Mouse (Mus musculus) midbrain, postnatal 0 days (tissue): ENCODE measurements around the gene Otoa. TPM values are rescaled to one million over a fixed set of nuclear protein-coding genes. Genes with fewer than 3 reads are reported as not detected.
A peak's percentile ranks its signal among the peaks of the same experiment; 100 is the strongest.

ENCODE experiments used
- ATAC-seq: fragments of 200-750 bp; cut with Nextera tagmentation; 2 replicates; pipeline ENCODE4 v1.8.0; 2017; ENCODE audit warnings: moderate number of reproducible peaks, mild to moderate bottlenecking, moderate TSS enrichment, moderate library complexity; ENCODE audit not compliant: low FRiP score
- DNase-seq: peaks from one replicate; pipeline ENCODE4 v3.0.0-alpha.2; 2015; ENCODE audit warnings: low spot score
- H3K27ac ChIP-seq: fragments of 300-500 bp; sonication (generic); 2 replicates; pipeline ENCODE4 v1.5.1; 2014; ENCODE audit warnings: low read depth, mild to moderate bottlenecking, low read length, mixed read lengths
- H3K27me3 ChIP-seq: fragments of 300-500 bp; sonication (generic); 2 replicates; pipeline ENCODE4 v1.6.1; 2014; ENCODE audit warnings: low read length, control low read depth, mixed read lengths; ENCODE audit not compliant: insufficient read depth
- H3K36me3 ChIP-seq: fragments of 300-500 bp; sonication (generic); 2 replicates; pipeline ENCODE4 v1.6.1; 2014; ENCODE audit warnings: low read length, control low read depth, mixed read lengths; ENCODE audit not compliant: insufficient read depth
- H3K4me1 ChIP-seq: fragments of 300-500 bp; sonication (generic); 2 replicates; pipeline ENCODE4 v1.6.1; 2014; ENCODE audit warnings: mild to moderate bottlenecking, control low read depth, antibody characterized with exemption, low read length, mixed read lengths; ENCODE audit not compliant: insufficient read depth
- H3K4me2 ChIP-seq: fragments of 300-500 bp; sonication (generic); 2 replicates; pipeline ENCODE4 v1.6.1; 2014; ENCODE audit warnings: low read depth, mild to moderate bottlenecking, low read length, mixed read lengths; ENCODE audit not compliant: poor library complexity, severe bottlenecking
- H3K4me3 ChIP-seq: fragments of 300-500 bp; sonication (generic); 2 replicates; pipeline ENCODE4 v1.5.1; 2014; ENCODE audit warnings: low read depth, mild to moderate bottlenecking, low read length, moderate library complexity
- H3K9ac ChIP-seq: fragments of 300-500 bp; sonication (generic); replicated peaks from 2 replicates; pipeline ENCODE4 v1.6.1; 2014; ENCODE audit warnings: mild to moderate bottlenecking, low read length, moderate library complexity, mixed read lengths; ENCODE audit not compliant: poor library complexity, severe bottlenecking
- H3K9me3 ChIP-seq: fragments of 300-500 bp; sonication (generic); 2 replicates; pipeline ENCODE4 v1.6.1; 2016; ENCODE audit warnings: low read length, control low read depth
- CTCF ChIP-seq: IDR thresholded peaks from 2 replicates; pipeline ENCODE4 v1.5.1; 2016; ENCODE audit warnings: antibody characterized with exemption, mild to moderate bottlenecking
- WGBS: fragments of 180-500 bp; shearing (Covaris S2); extraction: QIAGEN DNeasy Blood & Tissue Kit; methylation state at CpG from one replicate; pipeline ENCODE4 v1.1.7; 2014; 5-methylcytosine and 5-hydroxymethylcytosine counted together
- polyA plus RNA-seq: library from polyadenylated mRNA; unstranded; fragments of >200 nt; fragmentation: Nextera tagmentation; extraction: Ambion mirVana; gene quantifications from 2 replicates; pipeline ENCODE4 v1.2.1, GENCODE M21; 2015
- total RNA-seq: library from RNA; depleted of rRNA; stranded (reverse); fragments of >200 nt; gene quantifications from 2 replicates; pipeline ENCODE4 v1.2.3, GENCODE M21; 2014

The Otoa gene
- total and polyA plus RNA-seq, 2 experiments from 2014 or later = 0.42 TPM; not detected in 1

- Histone ChIP-seq H3K4me2 (no peak overlapping the region), H3K27ac (no peak overlapping the region), H3K4me3 (no peak overlapping the region), H3K27me3 (no peaks in the 10 kb centered on the region), H3K36me3 (no peaks in the 10 kb centered on the region), H3K4me1 (0 out of 2 replicates have a peak, but pooled peaks cover 4% of the 10 kb centered on the region), H3K9ac (no peak overlapping the region), H3K9me3 (no peaks in the 10 kb centered on the region)
- DNase-seq (peak; percentile 31), ATAC-seq (no peak)
- WGBS = 72% methylated on average over 8 of the region's 8 CpGs
- TF ChIP-seq CTCF = no peak
These were observed 3.5 kb downstream of the Otoa start for GRCm38 (mm10) chr7:121084840-121085453.

DNA sequence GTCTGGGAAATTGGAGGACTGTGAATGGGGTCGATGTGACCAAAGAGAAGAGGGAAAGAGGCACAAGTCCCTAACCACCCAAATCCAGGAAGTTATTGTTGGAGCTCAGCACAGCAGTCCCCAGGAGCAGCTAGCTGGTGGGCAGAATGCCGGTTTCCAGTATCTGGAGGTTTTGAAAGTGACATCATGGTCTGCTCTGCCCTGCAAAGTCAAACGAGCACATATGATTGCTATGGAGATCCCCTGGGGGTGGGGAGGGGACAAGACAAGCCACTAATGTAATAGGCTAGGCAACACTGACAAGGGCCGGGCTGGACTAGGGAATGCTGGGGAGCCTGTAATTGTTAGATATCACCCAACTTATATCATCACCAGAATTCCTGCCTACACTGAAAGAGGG, 4.0 kb downstream of the Otoa start:
- DNase-seq = peak; percentile 32
- WGBS = 22% methylated on average over 4 of the region's 4 CpGs
- no peaks in the 10 kb centered on the region for H3K27me3 ChIP-seq
- no peak overlapping the region for H3K4me3 ChIP-seq
- H3K27ac ChIP-seq = no peak overlapping the region
- no peak overlapping the region for H3K4me2 ChIP-seq
- no peak overlapping the region for H3K9ac ChIP-seq
- no peak for TF ChIP-seq CTCF
- no peaks in the 10 kb centered on the region for H3K36me3 ChIP-seq
- H3K4me1 ChIP-seq = 0 out of 2 replicates have a peak, but pooled peaks cover 4% of the 10 kb centered on the region
- no peak for ATAC-seq
- H3K9me3 ChIP-seq = no peaks in the 10 kb centered on the region

- no peak overlapping the region for H3K27ac ChIP-seq
These were observed 7.3 kb downstream of the Otoa start for GRCm38 (mm10) chr7:121088745-121089144.

DNA sequence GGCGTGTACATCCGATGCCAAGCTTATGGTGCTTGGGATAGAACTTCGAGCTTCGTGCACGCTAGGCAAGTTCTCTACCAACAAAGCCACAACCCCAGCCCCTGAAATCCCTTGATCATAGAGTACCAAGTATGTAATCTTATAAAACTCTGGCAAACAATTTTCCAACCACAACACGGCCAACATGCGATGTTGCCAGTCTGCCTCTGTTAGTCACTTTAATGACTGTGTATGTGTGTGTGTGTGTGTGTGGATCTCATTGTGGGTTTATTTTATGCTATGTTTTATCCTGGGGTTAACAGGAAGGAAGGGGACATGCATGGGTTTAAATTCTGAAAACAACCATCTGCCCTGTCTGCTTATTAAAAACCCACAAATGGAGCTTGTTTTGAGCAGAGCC, 9.3 kb downstream of the Otoa start:
- H3K4me2 ChIP-seq = no peak overlapping the region
- 0 out of 2 replicates have a peak, but pooled peaks cover 4% of the 10 kb centered on the region for H3K4me1 ChIP-seq
- no peak for TF ChIP-seq CTCF
- no peak overlapping the region for H3K27ac ChIP-seq
- H3K4me3 ChIP-seq = no peak overlapping the region
- ATAC-seq (no peak), DNase-seq (no peak)
- H3K9me3 ChIP-seq = no peaks in the 10 kb centered on the region
- H3K9ac ChIP-seq = no peak overlapping the region
- WGBS = 91% methylated on average over 7 of the region's 7 CpGs
- H3K27me3 ChIP-seq = no peaks in the 10 kb centered on the region
- H3K36me3 ChIP-seq = no peaks in the 10 kb centered on the region

More at GRCm38 (mm10) chr7:121088745-121089144, 7.3 kb downstream of the Otoa start:
- H3K27me3 ChIP-seq = no peaks in the 10 kb centered on the region
- WGBS = 79% methylated on average over 5 of the region's 5 CpGs
- H3K9me3 ChIP-seq = no peaks in the 10 kb centered on the region
- peak; percentile 31; the same call in 1 of the 2 replicates for TF ChIP-seq CTCF
- DNase-seq (no peak), ATAC-seq (no peak)
- H3K9ac ChIP-seq = no peak overlapping the region
- no peak overlapping the region for H3K4me2 ChIP-seq
- 0 out of 2 replicates have a peak, but pooled peaks cover 4% of the 10 kb centered on the region for H3K4me1 ChIP-seq
- no peaks in the 10 kb centered on the region for H3K36me3 ChIP-seq
- no peak overlapping the region for H3K4me3 ChIP-seq

GRCm38 (mm10) chr7:121093026-121093425, 11.6 kb downstream of the Otoa start:
- Histone ChIP-seq H3K27ac (no peak overlapping the region), H3K4me2 (no peak overlapping the region), H3K4me3 (no peak overlapping the region), H3K36me3 (no peaks in the 10 kb centered on the region), H3K4me1 (0 out of 2 replicates have a peak, but pooled peaks cover 4% of the 10 kb centered on the region), H3K9ac (no peak overlapping the region), H3K27me3 (no peaks in the 10 kb centered on the region), H3K9me3 (no peaks in the 10 kb centered on the region)
- DNase-seq = no peak
- 79% methylated on average over 4 of the region's 4 CpGs for WGBS
- TF ChIP-seq CTCF = no peak
- no peak for ATAC-seq

- 74% methylated on average over 10 of the region's 10 CpGs for WGBS
- Histone ChIP-seq H3K27ac (no peak overlapping the region), H3K4me1 (no peaks in the 10 kb centered on the region), H3K9ac (no peak overlapping the region), H3K4me2 (no peak overlapping the region), H3K27me3 (no peaks in the 10 kb centered on the region), H3K36me3 (no peaks in the 10 kb centered on the region), H3K4me3 (no peak overlapping the region), H3K9me3 (no peaks in the 10 kb centered on the region)
- ATAC-seq = no peak
- DNase-seq = no peak
- TF ChIP-seq CTCF = no peak
These were observed 17.4 kb downstream of the Otoa start for GRCm38 (mm10) chr7:121098614-121099389.
